9 mouse cellular contexts compared by ENCODE assay signal in genomic region chr8:71693166-71694041, GRCm38 (mm10). TPM values are rescaled to one million over a fixed set of nuclear protein-coding genes. Genes with fewer than 3 reads are reported as not detected.
A peak's percentile ranks its signal among the peaks of the same experiment; 100 is the strongest.
DNase-seq lines count a peak whose midpoint lies in the region; ATAC-seq and TF ChIP-seq lines count a peak whose summit lies in the region.
"Had no signal": no experiment of that assay in that cellular context is flagged by ENCODE, and none has a peak within 500 bp of the region (broad histone marks: within the 10 kb centered on the region; RNA-seq: fewer than 3 reads in every experiment).

No protein-coding gene starts in this region.

- H3K4me1 ChIP-seq in lung, embryonic 16.5 days (replicated peaks; ENCODE audit: control insufficient read depth, insufficient read depth, low read length) = peaks cover 7% of the 10 kb centered on the region; the same call in 1 of the 2 replicates
- peaks cover 21% of the 10 kb centered on the region for H3K4me1 ChIP-seq in embryonic facial prominence, embryonic 13.5 days
- no peaks in the 10 kb centered on the region for H3K4me1 ChIP-seq in intestine, postnatal 0 days (replicated peaks; ENCODE audit: control insufficient read depth, insufficient read depth, low read length)
- peaks cover 13% of the 10 kb centered on the region for H3K4me1 ChIP-seq in olfactory bulb, adult 2 months (ENCODE audit: control insufficient read depth, insufficient read depth, low read length)

- TF ChIP-seq CTCF in intestine, postnatal 0 days (IDR thresholded peaks at IDR 0.05; ENCODE audit: low read depth) = no peak
- no peak for TF ChIP-seq CTCF in olfactory bulb, adult 2 months (IDR thresholded peaks at IDR 0.05; ENCODE audit: insufficient read depth, low read depth, low read length)

- no peaks in the 10 kb centered on the region; the same call in 1 of the 2 replicates for H3K9me3 ChIP-seq in lung, embryonic 16.5 days (ENCODE audit: control insufficient read depth, low read length)
- H3K9me3 ChIP-seq in embryonic facial prominence, embryonic 13.5 days = 0 out of 2 replicates have a peak, but pooled peaks cover 2% of the 10 kb centered on the region
- no peaks in the 10 kb centered on the region for H3K9me3 ChIP-seq in intestine, postnatal 0 days (ENCODE audit: control insufficient read depth)

- ATAC-seq in lung, embryonic 16.5 days (ENCODE audit: low read depth) = no peak
- no peak for ATAC-seq in embryonic facial prominence, embryonic 13.5 days (ENCODE audit: insufficient number of reproducible peaks, insufficient read depth, low FRiP score, low TSS enrichment, low read depth)
- 0 out of 2 replicates have a peak, but pooled peaks have one; percentile 20 for ATAC-seq in intestine, postnatal 0 days

- H3K4me3 ChIP-seq in lung, embryonic 16.5 days (ENCODE audit: low read length) = peak overlapping the region; percentile 18; the same call in 1 of the 2 replicates
- peak overlapping the region; percentile 25 for H3K4me3 ChIP-seq in embryonic facial prominence, embryonic 13.5 days
- no peak overlapping the region for H3K4me3 ChIP-seq in intestine, postnatal 0 days (ENCODE audit: low read depth, low read length)
- H3K4me3 ChIP-seq in olfactory bulb, adult 2 months (ENCODE audit: insufficient read depth, low read depth, low read length) = peak overlapping the region; percentile 6

- no peak for TF ChIP-seq POLR2A in olfactory bulb, adult 2 months (IDR thresholded peaks at IDR 0.05; ENCODE audit: insufficient read depth, low read depth, low read length)

- no peak for DNase-seq in lung, adult 18-20 months
- no peak for DNase-seq in cerebellum, adult 8-10 months
- DNase-seq in left cerebral cortex, adult 11 months (ENCODE audit: low spot score) = no peak
- no peak for DNase-seq in testis, postnatal 14 days (ENCODE audit: low spot score)

- no peak overlapping the region for H3K27ac ChIP-seq in lung, embryonic 16.5 days (ENCODE audit: low read length)
- no peak overlapping the region for H3K27ac ChIP-seq in embryonic facial prominence, embryonic 13.5 days
- H3K27ac ChIP-seq in intestine, postnatal 0 days (ENCODE audit: low read depth, low read length) = no peak overlapping the region
- H3K27ac ChIP-seq in olfactory bulb, adult 2 months (ENCODE audit: insufficient read depth, low read depth, low read length) = no peak overlapping the region
- H3K27ac ChIP-seq: liver, embryonic 14.5 days had no signal

- H3K4me2 ChIP-seq in lung, embryonic 16.5 days (ENCODE audit: low read depth, low read length) = peak overlapping the region; percentile 9; the same call in 1 of the 2 replicates
- H3K4me2 ChIP-seq in embryonic facial prominence, embryonic 13.5 days = peak overlapping the region; percentile 50
- H3K4me2 ChIP-seq in intestine, postnatal 0 days (replicated peaks; ENCODE audit: low read depth) = no peak overlapping the region

- 10% methylated on average over 68 of the region's 68 CpGs for WGBS in lung, embryonic 16.5 days
- WGBS in embryonic facial prominence, embryonic 13.5 days = 8% methylated on average over 68 of the region's 68 CpGs
- 33% methylated on average over 68 of the region's 68 CpGs for WGBS in intestine, postnatal 0 days
- WGBS in olfactory bulb, adult 2 months = 9% methylated on average over 68 of the region's 68 CpGs

- no peaks in the 10 kb centered on the region for H3K36me3 ChIP-seq in lung, embryonic 16.5 days (ENCODE audit: control insufficient read depth, insufficient read depth, low read length)
- no peaks in the 10 kb centered on the region for H3K36me3 ChIP-seq in embryonic facial prominence, embryonic 13.5 days
- peaks cover 19% of the 10 kb centered on the region; the same call in 1 of the 2 replicates for H3K36me3 ChIP-seq in intestine, postnatal 0 days (ENCODE audit: control insufficient read depth, insufficient read depth)

- H3K27me3 ChIP-seq in lung, embryonic 16.5 days (ENCODE audit: control insufficient read depth, insufficient read depth, low read depth, low read length) = peaks cover 74% of the 10 kb centered on the region
- H3K27me3 ChIP-seq in embryonic facial prominence, embryonic 13.5 days = peaks cover 93% of the 10 kb centered on the region
- peaks cover 41% of the 10 kb centered on the region for H3K27me3 ChIP-seq in intestine, postnatal 0 days (replicated peaks; ENCODE audit: control insufficient read depth, insufficient read depth, low read length)

- H3K9ac ChIP-seq in lung, embryonic 16.5 days (ENCODE audit: low read length) = no peak overlapping the region
- H3K9ac ChIP-seq in embryonic facial prominence, embryonic 13.5 days = no peak overlapping the region
- no peak overlapping the region for H3K9ac ChIP-seq in intestine, postnatal 0 days (ENCODE audit: low read depth, low read length)
- H3K9ac ChIP-seq: liver, embryonic 14.5 days had no signal

RNA-seq across cellular contexts. Expression of gene Insl3, which starts 4.4 kb away (rescaled TPM):
- 1.4 and 1.5 TPM in 2 replicates for polyA plus RNA-seq in lung, embryonic 16.5 days (2015; fragmentation: Nextera tagmentation; extraction: Ambion mirVana)
- 0.89 TPM in 1 of 2 replicates, not detected in the other for polyA plus RNA-seq in embryonic facial prominence, embryonic 13.5 days (2015; fragmentation: Nextera tagmentation; extraction: Ambion mirVana)
- 2.5 and 3.0 TPM in 2 replicates for polyA plus RNA-seq in intestine, postnatal 0 days (2015; fragmentation: Nextera tagmentation; extraction: Ambion mirVana)
- polyA plus RNA-seq in olfactory bulb, adult 2 months (2012; ENCODE audit: insufficient read depth, insufficient read length, low replicate concordance, missing spikeins) = not detected in 2 replicates

RNA-seq across cellular contexts. Expression of gene B3gnt3, which starts 8.2 kb away (rescaled TPM):
- 4.4 and 4.6 TPM in 2 replicates for polyA plus RNA-seq in lung, embryonic 16.5 days (2015; fragmentation: Nextera tagmentation; extraction: Ambion mirVana)
- 0.63 and 0.89 TPM in 2 replicates for polyA plus RNA-seq in embryonic facial prominence, embryonic 13.5 days (2015; fragmentation: Nextera tagmentation; extraction: Ambion mirVana)
- 30.5 and 33.5 TPM in 2 replicates for polyA plus RNA-seq in intestine, postnatal 0 days (2015; fragmentation: Nextera tagmentation; extraction: Ambion mirVana)
- polyA plus RNA-seq in olfactory bulb, adult 2 months (2012; ENCODE audit: insufficient read depth, insufficient read length, low replicate concordance, missing spikeins) = not detected in 2 replicates

RNA-seq across cellular contexts. Expression of gene Jak3, which starts 17.3 kb away (rescaled TPM):
- 8.9 and 9.1 TPM in 2 replicates for polyA plus RNA-seq in lung, embryonic 16.5 days (2015; fragmentation: Nextera tagmentation; extraction: Ambion mirVana)
- 3.7 and 3.9 TPM in 2 replicates for polyA plus RNA-seq in embryonic facial prominence, embryonic 13.5 days (2015; fragmentation: Nextera tagmentation; extraction: Ambion mirVana)
- polyA plus RNA-seq in intestine, postnatal 0 days (2015; fragmentation: Nextera tagmentation; extraction: Ambion mirVana) = 5.7 and 6.8 TPM in 2 replicates
- not detected in 2 replicates for polyA plus RNA-seq in olfactory bulb, adult 2 months (2012; ENCODE audit: insufficient read depth, insufficient read length, low replicate concordance, missing spikeins)

RNA-seq across cellular contexts. Expression of gene Unc13a, which starts 21.8 kb away (rescaled TPM):
- polyA plus RNA-seq in lung, embryonic 16.5 days (2015; fragmentation: Nextera tagmentation; extraction: Ambion mirVana) = 0.67 and 0.68 TPM in 2 replicates
- 0.87 and 1.2 TPM in 2 replicates for polyA plus RNA-seq in embryonic facial prominence, embryonic 13.5 days (2015; fragmentation: Nextera tagmentation; extraction: Ambion mirVana)
- polyA plus RNA-seq in intestine, postnatal 0 days (2015; fragmentation: Nextera tagmentation; extraction: Ambion mirVana) = 0.60 and 0.72 TPM in 2 replicates
- polyA plus RNA-seq in olfactory bulb, adult 2 months (2012; ENCODE audit: insufficient read depth, insufficient read length, low replicate concordance, missing spikeins) = not detected in 2 replicates

RNA-seq across cellular contexts. Expression of gene Fcho1, which starts 32.1 kb away (rescaled TPM):
- polyA plus RNA-seq in lung, embryonic 16.5 days (2015; fragmentation: Nextera tagmentation; extraction: Ambion mirVana) = 6.5 and 8.0 TPM in 2 replicates
- polyA plus RNA-seq in embryonic facial prominence, embryonic 13.5 days (2015; fragmentation: Nextera tagmentation; extraction: Ambion mirVana) = 4.3 and 5.5 TPM in 2 replicates
- polyA plus RNA-seq in intestine, postnatal 0 days (2015; fragmentation: Nextera tagmentation; extraction: Ambion mirVana) = 2.2 and 2.5 TPM in 2 replicates
- 90.9 TPM in 1 of 2 replicates, not detected in the other for polyA plus RNA-seq in olfactory bulb, adult 2 months (2012; ENCODE audit: insufficient read depth, insufficient read length, low replicate concordance, missing spikeins)
